Mouse (Mus musculus): ENCODE results near the gene Tbccd1. TPM values are rescaled to one million over a fixed set of nuclear protein-coding genes. Genes with fewer than 3 reads are reported as not detected.

The Tbccd1 gene
- polyA plus RNA-seq, 1 experiment from 2014 or later, result 31.6 TPM

DNA sequence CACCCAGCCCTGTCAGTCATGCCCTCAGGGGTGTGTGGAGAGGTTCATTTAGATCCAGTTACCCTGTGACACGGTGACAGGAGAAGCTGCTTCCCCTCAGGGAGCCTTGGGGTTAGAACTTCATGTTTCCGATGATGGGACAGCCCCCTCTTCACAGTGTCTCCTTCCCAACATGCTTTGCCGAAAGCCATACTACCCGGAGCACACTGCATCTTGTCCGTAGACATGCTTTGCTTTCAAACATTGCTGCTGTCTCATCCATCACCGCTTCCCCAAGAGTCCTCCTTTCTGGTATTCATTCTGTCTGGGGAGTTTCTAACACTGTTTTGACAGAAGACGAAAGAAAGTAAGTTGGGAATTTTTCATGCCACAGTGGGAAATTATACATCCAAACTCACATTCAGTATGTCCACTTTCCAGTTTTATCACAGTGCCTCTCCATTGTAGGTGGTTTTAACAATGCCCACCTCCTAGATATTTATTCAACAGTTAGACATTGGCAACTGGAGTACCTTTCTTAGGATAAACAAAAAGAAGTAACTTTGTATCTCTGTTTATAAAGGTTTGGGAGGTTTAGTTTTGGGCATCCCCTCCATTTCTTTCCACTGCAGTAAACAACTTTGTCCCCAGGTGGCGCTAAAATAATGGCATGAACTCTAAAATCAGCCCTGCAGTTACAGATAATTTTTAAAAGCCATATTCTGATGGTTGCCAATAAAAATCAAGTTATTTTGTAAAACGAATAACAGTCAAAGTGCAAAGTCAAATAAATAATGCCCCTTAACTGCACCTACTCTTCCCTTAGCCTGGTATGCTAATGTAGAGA lies 19.0 kb upstream of the Tbccd1 start:
- WGBS, result 49% methylated on average over 9 of the region's 9 CpGs
- Histone ChIP-seq H3K4me3 (ENCODE audit: low read length) (no peak overlapping the region), H3K4me2 (ENCODE audit: low read depth, low read length) (no peak overlapping the region), H3K9me3 (ENCODE audit: control insufficient read depth, low read length) (no peaks in the 10 kb centered on the region), H3K27me3 (replicated peaks; ENCODE audit: control insufficient read depth, insufficient read depth, low read length) (no peaks in the 10 kb centered on the region), H3K36me3 (ENCODE audit: control insufficient read depth, insufficient read depth, low read length) (0 out of 2 replicates have a peak, but pooled peaks cover 4% of the 10 kb centered on the region), H3K9ac (ENCODE audit: low read depth, low read length) (no peak overlapping the region), H3K27ac (ENCODE audit: low read length) (no peak overlapping the region), H3K4me1 (ENCODE audit: control insufficient read depth, insufficient read depth, low read length) (no peaks in the 10 kb centered on the region)
- ATAC-seq, result no peak

DNA sequence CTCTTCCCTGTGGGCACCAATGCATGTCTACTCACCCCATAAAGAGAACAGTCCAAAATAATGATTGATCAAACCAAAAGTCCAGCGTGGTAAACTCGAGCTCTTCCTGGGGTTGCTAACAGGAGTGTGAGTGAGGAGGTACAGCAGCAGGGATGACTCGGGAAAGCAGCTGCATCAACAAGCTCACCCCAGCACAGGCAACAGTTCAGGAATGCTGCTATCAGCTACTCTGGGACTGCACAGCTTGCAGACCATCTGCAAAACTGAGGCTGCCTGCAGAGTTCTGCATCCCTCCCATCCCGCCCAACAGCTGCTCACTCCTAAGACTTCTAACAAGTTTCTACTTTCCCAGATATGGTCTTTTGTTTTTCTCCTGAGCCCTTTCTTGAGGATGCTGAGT lies 15.9 kb upstream of the Tbccd1 start:
- H3K4me1 ChIP-seq (ENCODE audit: control insufficient read depth, insufficient read depth, low read length), result no peaks in the 10 kb centered on the region
- no peak overlapping the region for H3K27ac ChIP-seq (ENCODE audit: low read length)
- H3K4me3 ChIP-seq (ENCODE audit: low read length), result no peak overlapping the region
- H3K4me2 ChIP-seq (ENCODE audit: low read depth, low read length), result no peak overlapping the region
- no peaks in the 10 kb centered on the region for H3K27me3 ChIP-seq (replicated peaks; ENCODE audit: control insufficient read depth, insufficient read depth, low read length)
- 80% methylated on average over 4 of the region's 4 CpGs for WGBS
- peaks cover 10% of the 10 kb centered on the region for H3K36me3 ChIP-seq (ENCODE audit: control insufficient read depth, insufficient read depth, low read length)
- H3K9me3 ChIP-seq (ENCODE audit: control insufficient read depth, low read length), result no peaks in the 10 kb centered on the region
- no peak overlapping the region for H3K9ac ChIP-seq (ENCODE audit: low read depth, low read length)
- no peak for ATAC-seq

DNA sequence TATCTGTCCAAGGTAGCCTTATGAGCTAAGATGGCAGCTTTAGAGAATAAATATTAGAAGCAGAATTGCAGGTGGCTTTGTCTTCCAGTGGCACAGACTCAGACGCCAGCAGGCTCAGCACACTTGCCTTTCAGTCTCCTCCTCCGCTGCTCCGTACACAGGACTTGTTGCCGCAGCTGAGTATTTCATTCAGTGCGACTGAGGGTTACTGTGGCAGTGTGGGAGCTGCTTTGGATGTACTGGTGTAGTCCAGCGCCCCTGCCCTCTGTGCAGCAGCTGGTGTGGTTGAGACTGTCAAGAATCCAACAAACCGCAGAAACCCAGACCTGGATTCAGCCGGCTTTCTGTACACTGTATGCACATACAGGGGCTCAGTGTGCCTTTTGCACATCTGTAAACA lies 14.9 kb upstream of the Tbccd1 start:
- Histone ChIP-seq H3K4me1 (ENCODE audit: control insufficient read depth, insufficient read depth, low read length) (no peaks in the 10 kb centered on the region), H3K9ac (ENCODE audit: low read depth, low read length) (no peak overlapping the region), H3K4me3 (ENCODE audit: low read length) (no peak overlapping the region), H3K4me2 (ENCODE audit: low read depth, low read length) (no peak overlapping the region), H3K27ac (ENCODE audit: low read length) (no peak overlapping the region), H3K36me3 (ENCODE audit: control insufficient read depth, insufficient read depth, low read length) (peaks cover 16% of the 10 kb centered on the region), H3K9me3 (ENCODE audit: control insufficient read depth, low read length) (no peaks in the 10 kb centered on the region), H3K27me3 (replicated peaks; ENCODE audit: control insufficient read depth, insufficient read depth, low read length) (no peaks in the 10 kb centered on the region)
- no peak for ATAC-seq
- 90% methylated on average over 8 of the region's 8 CpGs for WGBS

DNA sequence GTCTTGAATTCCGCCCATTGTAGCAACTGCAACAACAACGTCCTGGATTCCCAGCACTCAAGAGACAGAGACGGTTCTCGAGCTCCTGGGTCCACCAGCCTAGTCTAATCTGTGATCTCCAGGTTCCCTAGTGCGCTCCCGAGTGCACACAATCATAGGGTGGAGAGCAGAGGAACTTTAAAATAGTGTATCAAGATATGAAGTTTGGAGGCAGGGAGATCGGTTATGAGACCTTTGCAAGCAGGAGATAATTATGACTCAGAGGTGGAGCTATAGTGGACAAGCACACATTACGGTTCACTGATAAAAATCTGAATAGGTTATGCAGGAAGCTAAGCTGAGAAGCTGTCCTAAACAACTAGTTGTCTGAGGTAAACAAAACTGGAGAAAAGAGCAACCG lies 696 bp downstream of the Tbccd1 start:
- peak overlapping the region; percentile 62 for H3K4me3 ChIP-seq (ENCODE audit: low read length)
- H3K27ac ChIP-seq (ENCODE audit: low read length), result peak overlapping the region; percentile 91
- H3K27me3 ChIP-seq (replicated peaks; ENCODE audit: control insufficient read depth, insufficient read depth, low read length), result no peaks in the 10 kb centered on the region
- H3K4me2 ChIP-seq (ENCODE audit: low read depth, low read length), result peak overlapping the region; percentile 87
- H3K9ac ChIP-seq (ENCODE audit: low read depth, low read length), result peak overlapping the region; percentile 68
- no peak; the same call in 1 of the 2 replicates for ATAC-seq
- no peaks in the 10 kb centered on the region for H3K9me3 ChIP-seq (ENCODE audit: control insufficient read depth, low read length)
- 11% methylated on average over 9 of the region's 9 CpGs for WGBS
- no peaks in the 10 kb centered on the region for H3K36me3 ChIP-seq (ENCODE audit: control insufficient read depth, insufficient read depth, low read length)
- H3K4me1 ChIP-seq (ENCODE audit: control insufficient read depth, insufficient read depth, low read length), result peaks cover 9% of the 10 kb centered on the region

DNA sequence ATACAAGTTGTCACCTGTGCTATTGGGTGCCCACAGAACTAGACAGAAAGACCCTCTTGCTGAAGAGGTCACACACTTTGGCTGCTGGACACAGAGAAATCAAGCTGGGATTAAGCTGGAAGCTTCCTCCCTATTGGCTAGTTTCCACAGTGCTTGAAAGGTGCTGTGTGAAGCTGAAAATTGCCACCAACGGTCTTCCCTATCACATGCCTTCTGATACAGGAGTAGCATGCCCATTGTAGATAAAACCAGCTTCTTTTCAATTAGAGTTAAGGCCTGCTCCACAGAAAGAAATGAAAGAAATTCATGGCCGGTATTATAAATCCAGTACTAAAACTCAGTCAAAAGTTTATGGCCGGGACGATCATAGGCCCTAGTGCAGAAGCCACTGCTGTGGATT lies 4.8 kb downstream of the Tbccd1 start:
- no peaks in the 10 kb centered on the region for H3K27me3 ChIP-seq (replicated peaks; ENCODE audit: control insufficient read depth, insufficient read depth, low read length)
- no peaks in the 10 kb centered on the region for H3K9me3 ChIP-seq (ENCODE audit: control insufficient read depth, low read length)
- no peak overlapping the region for H3K4me3 ChIP-seq (ENCODE audit: low read length)
- H3K4me2 ChIP-seq (ENCODE audit: low read depth, low read length), result no peak overlapping the region
- no peaks in the 10 kb centered on the region for H3K36me3 ChIP-seq (ENCODE audit: control insufficient read depth, insufficient read depth, low read length)
- WGBS, result 92% methylated on average over 4 of the region's 4 CpGs
- peaks cover 2% of the 10 kb centered on the region; the same call in 1 of the 2 replicates for H3K4me1 ChIP-seq (ENCODE audit: control insufficient read depth, insufficient read depth, low read length)
- ATAC-seq, result no peak
- no peak overlapping the region for H3K9ac ChIP-seq (ENCODE audit: low read depth, low read length)
- no peak overlapping the region for H3K27ac ChIP-seq (ENCODE audit: low read length)

DNA sequence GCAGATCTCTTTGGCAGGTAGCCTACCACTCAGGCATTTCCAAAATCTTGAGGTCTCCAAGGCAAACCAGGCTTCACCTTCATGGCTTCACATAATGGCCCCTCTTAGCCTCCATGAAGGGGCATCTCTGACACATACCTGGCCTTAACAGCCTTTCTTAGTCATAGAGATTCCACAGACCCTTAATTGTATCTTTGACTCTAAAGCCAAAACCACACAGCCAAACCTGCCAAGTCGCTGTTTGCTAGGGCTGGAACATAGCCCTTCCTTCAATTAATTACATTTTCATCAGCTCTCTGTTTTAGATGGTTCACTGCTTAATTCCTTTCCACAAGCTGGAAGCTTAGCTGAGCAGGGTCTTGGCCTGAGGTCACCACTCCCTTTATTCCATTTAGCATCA lies 9.1 kb downstream of the Tbccd1 start:
- H3K27ac ChIP-seq (ENCODE audit: low read length), result no peak overlapping the region
- H3K4me2 ChIP-seq (ENCODE audit: low read depth, low read length), result no peak overlapping the region
- peaks cover 10% of the 10 kb centered on the region for H3K4me1 ChIP-seq (ENCODE audit: control insufficient read depth, insufficient read depth, low read length)
- H3K27me3 ChIP-seq (replicated peaks; ENCODE audit: control insufficient read depth, insufficient read depth, low read length), result no peaks in the 10 kb centered on the region
- 89% methylated on average over 1 of the region's 1 CpGs for WGBS
- no peaks in the 10 kb centered on the region for H3K36me3 ChIP-seq (ENCODE audit: control insufficient read depth, insufficient read depth, low read length)
- no peak overlapping the region for H3K4me3 ChIP-seq (ENCODE audit: low read length)
- no peak overlapping the region for H3K9ac ChIP-seq (ENCODE audit: low read depth, low read length)
- H3K9me3 ChIP-seq (ENCODE audit: control insufficient read depth, low read length), result no peaks in the 10 kb centered on the region
- ATAC-seq, result no peak

DNA sequence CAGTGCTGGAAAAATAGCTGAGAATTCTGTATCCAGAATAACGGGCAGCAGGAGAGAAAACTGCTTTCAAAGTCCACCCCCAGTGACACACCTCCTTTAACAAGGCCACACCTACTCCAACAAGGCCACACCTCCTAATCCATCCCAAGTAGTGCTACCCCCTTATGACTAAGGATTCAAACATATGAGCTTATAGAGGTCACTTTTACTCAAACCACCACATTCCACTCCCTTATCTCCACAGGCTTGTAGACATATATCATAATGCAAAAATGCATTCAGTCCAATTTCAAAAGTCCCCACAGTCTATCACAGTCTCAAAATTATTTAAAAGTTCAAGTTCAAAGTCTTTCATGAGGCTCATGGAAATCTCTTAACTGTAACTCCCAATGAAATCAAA lies 9.8 kb downstream of the Tbccd1 start:
- no peaks in the 10 kb centered on the region for H3K9me3 ChIP-seq (ENCODE audit: control insufficient read depth, low read length)
- no peak overlapping the region for H3K4me2 ChIP-seq (ENCODE audit: low read depth, low read length)
- no peak overlapping the region for H3K27ac ChIP-seq (ENCODE audit: low read length)
- H3K9ac ChIP-seq (ENCODE audit: low read depth, low read length), result no peak overlapping the region
- no peaks in the 10 kb centered on the region for H3K27me3 ChIP-seq (replicated peaks; ENCODE audit: control insufficient read depth, insufficient read depth, low read length)
- no peak for ATAC-seq
- no peak overlapping the region for H3K4me3 ChIP-seq (ENCODE audit: low read length)
- WGBS, result 78% methylated on average over 1 of the region's 1 CpGs
- H3K4me1 ChIP-seq (ENCODE audit: control insufficient read depth, insufficient read depth, low read length), result peaks cover 10% of the 10 kb centered on the region
- no peaks in the 10 kb centered on the region for H3K36me3 ChIP-seq (ENCODE audit: control insufficient read depth, insufficient read depth, low read length)

DNA sequence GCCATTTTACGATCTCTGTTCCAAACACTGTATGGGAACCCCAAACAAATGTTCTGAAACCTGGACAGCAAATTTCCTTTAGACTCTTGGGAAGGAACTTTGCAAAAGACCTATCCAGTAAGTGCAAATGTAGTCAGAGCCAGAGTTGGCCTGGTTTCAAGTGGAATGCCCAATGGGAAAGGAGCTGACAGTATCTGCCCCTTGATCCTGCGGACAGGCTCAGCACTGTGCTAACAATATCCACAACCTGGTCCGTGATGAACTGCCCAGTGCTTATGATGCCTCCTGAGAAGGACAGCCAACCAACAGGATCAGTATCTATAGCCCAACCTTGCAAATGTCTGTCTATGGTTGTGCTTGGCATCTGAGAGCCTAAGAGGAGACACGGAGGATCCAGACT lies 12.0 kb downstream of the Tbccd1 start:
- H3K4me1 ChIP-seq (ENCODE audit: control insufficient read depth, insufficient read depth, low read length), result peaks cover 10% of the 10 kb centered on the region
- WGBS, result 86% methylated on average over 4 of the region's 4 CpGs
- no peak overlapping the region for H3K9ac ChIP-seq (ENCODE audit: low read depth, low read length)
- no peaks in the 10 kb centered on the region for H3K9me3 ChIP-seq (ENCODE audit: control insufficient read depth, low read length)
- H3K27ac ChIP-seq (ENCODE audit: low read length), result 0 out of 2 replicates have a peak overlapping the region, but pooled peaks have one; percentile 68
- no peak overlapping the region for H3K4me3 ChIP-seq (ENCODE audit: low read length)
- H3K36me3 ChIP-seq (ENCODE audit: control insufficient read depth, insufficient read depth, low read length), result no peaks in the 10 kb centered on the region
- no peak overlapping the region for H3K4me2 ChIP-seq (ENCODE audit: low read depth, low read length)
- no peak for ATAC-seq
- no peaks in the 10 kb centered on the region for H3K27me3 ChIP-seq (replicated peaks; ENCODE audit: control insufficient read depth, insufficient read depth, low read length)

DNA sequence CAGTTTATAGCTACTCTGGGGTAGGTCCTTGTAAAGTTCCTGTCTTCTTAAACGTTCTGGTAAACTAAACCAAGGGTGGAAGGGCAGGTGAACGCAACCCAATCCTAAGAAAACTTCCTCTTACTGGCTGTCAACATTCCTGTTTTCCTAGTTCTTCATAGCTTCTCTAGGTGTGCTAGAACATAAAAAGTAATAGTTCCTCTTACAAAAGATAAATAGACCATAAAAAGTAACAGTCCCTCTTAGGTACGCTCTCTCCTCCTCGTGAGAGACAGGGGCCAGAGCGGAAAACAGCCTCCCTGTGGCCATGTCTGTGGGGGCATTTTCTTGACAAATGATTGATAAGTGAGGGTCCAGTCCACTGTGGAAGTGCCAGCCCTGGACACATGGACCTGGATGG lies 12.6 kb downstream of the Tbccd1 start:
- H3K9me3 ChIP-seq (ENCODE audit: control insufficient read depth, low read length), result no peaks in the 10 kb centered on the region
- H3K4me2 ChIP-seq (ENCODE audit: low read depth, low read length), result peak overlapping the region; percentile 96
- peak overlapping the region; percentile 61 for H3K4me3 ChIP-seq (ENCODE audit: low read length)
- WGBS, result 35% methylated on average over 5 of the region's 5 CpGs
- no peaks in the 10 kb centered on the region for H3K27me3 ChIP-seq (replicated peaks; ENCODE audit: control insufficient read depth, insufficient read depth, low read length)
- ATAC-seq, result peak; percentile 57
- no peaks in the 10 kb centered on the region for H3K36me3 ChIP-seq (ENCODE audit: control insufficient read depth, insufficient read depth, low read length)
- peak overlapping the region; percentile 68 for H3K27ac ChIP-seq (ENCODE audit: low read length)
- H3K4me1 ChIP-seq (ENCODE audit: control insufficient read depth, insufficient read depth, low read length), result peaks cover 10% of the 10 kb centered on the region
- H3K9ac ChIP-seq (ENCODE audit: low read depth, low read length), result peak overlapping the region; percentile 75
